Mouse (Mus musculus) heart, postnatal 0 days (tissue): ENCODE measurements at regions not wholly inside any gene's neighbourhood (a gene's known extent, or its start where the extent isn't known, plus 50 kb on each side); places are given as distances from the start of the nearest gene placed in this dataset.

Source experiments
- CTCF ChIP-seq: IDR thresholded peaks from 2 replicates; pipeline ENCODE4 v1.5.1; 2016; ENCODE audit warnings: antibody characterized with exemption, control low read depth, low read depth
- EP300 ChIP-seq: IDR thresholded peaks from 2 replicates; pipeline ENCODE4 v1.6.1; 2016; ENCODE audit warnings: antibody characterized with exemption, low read depth

DNA sequence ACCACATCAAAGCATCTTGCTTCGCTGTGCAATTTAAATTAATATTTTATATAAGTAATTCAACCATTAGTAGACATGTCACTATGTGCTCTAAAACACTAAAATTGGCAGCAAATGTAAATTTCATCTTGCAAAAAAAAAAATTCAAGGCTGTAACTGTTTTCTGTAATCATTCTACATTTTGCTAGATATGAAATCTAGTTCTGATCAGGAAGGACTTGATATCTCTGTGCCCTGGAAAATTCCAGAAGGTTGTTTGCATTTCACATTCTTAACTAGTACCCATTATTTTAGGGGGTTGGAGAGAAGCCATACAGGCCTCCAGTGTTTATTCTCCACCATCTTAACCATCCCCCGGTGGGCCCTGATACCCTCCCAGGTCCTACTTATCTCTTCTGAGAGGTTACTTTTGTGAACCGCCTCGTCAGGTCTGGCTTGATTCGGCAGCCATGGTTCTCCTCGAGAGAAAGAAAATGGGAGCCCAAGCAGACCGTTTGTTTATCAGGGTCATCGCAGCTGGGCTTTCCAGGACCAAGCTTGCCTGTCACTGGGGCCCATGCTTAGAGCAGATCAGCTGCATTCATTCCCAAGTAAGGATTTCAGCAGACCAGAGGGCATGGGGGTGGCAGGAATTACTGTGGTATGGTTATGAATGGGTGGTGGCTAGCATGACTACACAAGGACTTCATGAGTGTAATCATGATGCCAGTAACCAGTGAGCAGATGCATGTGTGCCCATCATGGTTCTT is 226.9 kb upstream of the Trib2 start:
- TF ChIP-seq CTCF (no peak), EP300 (no peak)
